Mouse (Mus musculus): ENCODE results near the gene Cadm2.

- no peak for TF ChIP-seq CTCF (IDR thresholded peaks at IDR 0.05; ENCODE audit: borderline replicate concordance, control insufficient read depth, extremely low read depth, insufficient read depth, low read length, poor library complexity)
- no peak for TF ChIP-seq POLR2A (IDR thresholded peaks at IDR 0.05; ENCODE audit: control insufficient read depth, extremely low read depth, insufficient read depth, low read length, poor library complexity)
Measured at GRCm38 (mm10) chr16:66925517-66925916, 695.2 kb downstream of the Cadm2 start.

Data from thymus, adult 2 months (tissue).